Mouse (Mus musculus) G1E (cell line): ENCODE measurements around the gene Zfp229.

Source experiments
- CTCF ChIP-seq: IDR thresholded peaks from 2 replicates; pipeline ENCODE4 v1.5.1; 2012; ENCODE audit warnings: low read depth, low read length, inconsistent platforms, mixed read lengths
- GATA1 ChIP-seq: IDR thresholded peaks from 2 replicates; pipeline ENCODE4 v1.6.1; 2012; ENCODE audit warnings: borderline replicate concordance, low read length, inconsistent platforms, mixed read lengths
- TAL1 ChIP-seq: conservative IDR thresholded peaks from 2 replicates; pipeline ENCODE4 v1.6.1; 2012; ENCODE audit warnings: low read depth, low read length, inconsistent platforms, mixed read lengths

DNA sequence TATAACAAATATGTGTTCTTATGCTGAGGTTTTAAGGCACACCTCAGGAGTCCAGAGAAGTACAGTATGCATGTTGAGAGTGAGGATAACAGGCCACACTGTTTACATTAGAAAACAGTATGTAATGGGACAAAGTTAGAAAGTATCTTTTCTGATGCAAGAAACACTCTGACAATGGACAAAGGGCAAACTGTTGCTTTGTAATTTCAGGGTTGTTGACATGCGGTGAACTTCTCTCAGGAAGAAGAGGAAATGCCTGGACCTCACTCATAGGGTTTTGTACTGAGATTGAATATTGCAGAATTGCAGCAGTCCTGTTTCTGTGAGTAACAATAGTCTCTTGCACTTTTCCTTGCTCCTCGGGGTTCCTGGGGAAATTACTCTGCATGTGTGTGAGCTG lies 22.2 kb upstream of the Zfp229 start:
- TF ChIP-seq GATA1 = no peak
- no peak for TF ChIP-seq CTCF
- no peak for TF ChIP-seq TAL1
